Mouse (Mus musculus) C2C12 (cell line): ENCODE measurements around the gene Gatm. TPM values are rescaled to one million over a fixed set of nuclear protein-coding genes. Genes with fewer than 3 reads are reported as not detected.

Experiments used
- H3K27me3 ChIP-seq: one replicate; pipeline ENCODE4 v1.6.1; 2011; ENCODE audit not compliant: control insufficient read depth, insufficient read depth, insufficient read length
- H3K36me3 ChIP-seq: one replicate; pipeline ENCODE4 v1.6.1; 2011; ENCODE audit not compliant: control insufficient read depth, insufficient read depth
- H3K4me3 ChIP-seq: one replicate; pipeline ENCODE4 v1.5.1; 2011; ENCODE audit warnings: mild to moderate bottlenecking, control low read depth; ENCODE audit not compliant: poor library complexity, insufficient read depth, severe bottlenecking
- H3K79me2 ChIP-seq: one replicate; pipeline ENCODE4 v1.6.1; 2011; ENCODE audit not compliant: control insufficient read depth, insufficient read depth
- H3K79me3 ChIP-seq: one replicate; pipeline ENCODE4 v1.6.1; 2011; ENCODE audit warnings: low read depth, control low read depth
- H3ac ChIP-seq: one replicate; pipeline ENCODE3; 2011; ENCODE audit warnings: low read depth; ENCODE audit not compliant: control insufficient read depth, insufficient read length
- CEBPB ChIP-seq: IDR thresholded peaks from one replicate; pipeline ENCODE4 v1.6.1; 2011; ENCODE audit warnings: low read depth, mild to moderate bottlenecking, control low read depth, moderate library complexity
- CTCF ChIP-seq: IDR thresholded peaks from one replicate; pipeline ENCODE4 v1.5.1; 2011; ENCODE audit not compliant: control insufficient read depth, insufficient read depth, insufficient read length
- FOSL1 ChIP-seq: IDR thresholded peaks from one replicate; pipeline ENCODE4 v1.8.0; 2011; ENCODE audit warnings: mild to moderate bottlenecking, low read length; ENCODE audit not compliant: poor library complexity, insufficient read depth, severe bottlenecking
- MAX ChIP-seq: IDR thresholded peaks from one replicate; pipeline ENCODE4 v1.6.1; 2011; ENCODE audit warnings: mild to moderate bottlenecking, control low read depth
- MYOD1 ChIP-seq: IDR thresholded peaks from one replicate; pipeline ENCODE4 v1.6.1; 2011; ENCODE audit warnings: low read depth; ENCODE audit not compliant: control insufficient read depth, insufficient read length
- MYOG ChIP-seq: IDR thresholded peaks from one replicate; pipeline ENCODE4 v1.6.1; 2011; ENCODE audit not compliant: control insufficient read depth, insufficient read length; ENCODE audit errors: extremely low read depth
- USF1 ChIP-seq: IDR thresholded peaks from one replicate; pipeline ENCODE4 v1.6.1; 2011; ENCODE audit warnings: low read depth, mild to moderate bottlenecking, control low read depth, moderate library complexity
- polyA plus RNA-seq: library from polyadenylated mRNA; unstranded; fragments of >200 nt; fragmentation: generic; extraction: Trizol; gene quantifications from one replicate; pipeline ENCODE4 v1.2.1, GENCODE M21; 2012; ENCODE audit warnings: missing spikeins

The Gatm gene
- polyA plus RNA-seq, 1 experiment: 24.7 TPM

DNA sequence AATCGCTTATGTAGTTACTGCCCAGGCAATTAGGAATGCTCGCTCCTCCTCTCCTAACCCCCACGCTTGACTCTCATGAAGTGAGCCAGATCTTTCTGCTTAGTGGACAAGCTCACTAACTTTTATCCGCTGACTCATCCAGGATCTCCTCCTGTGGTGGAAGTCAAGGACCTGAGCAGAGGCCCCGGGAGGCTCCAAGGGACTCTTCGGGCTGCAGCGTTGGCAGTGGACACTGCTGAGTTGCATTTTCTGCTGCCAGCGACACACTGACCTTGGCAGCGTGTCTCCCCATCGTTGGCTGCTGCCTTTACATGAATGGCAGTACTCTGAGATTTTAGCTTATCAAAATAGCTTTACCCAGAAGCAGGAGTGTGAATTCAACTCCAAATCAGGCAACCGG is 35.6 kb downstream of the Gatm start:
- Histone ChIP-seq H3K79me3 (no peaks in the 10 kb centered on the region), H3ac (no peak overlapping the region), H3K27me3 (no peaks in the 10 kb centered on the region), H3K4me3 (no peak overlapping the region), H3K36me3 (no peaks in the 10 kb centered on the region), H3K79me2 (no peaks in the 10 kb centered on the region)
- TF ChIP-seq MYOD1 (no peak), MYOG (no peak), USF1 (no peak), CEBPB (no peak), MAX (no peak), FOSL1 (no peak)

DNA sequence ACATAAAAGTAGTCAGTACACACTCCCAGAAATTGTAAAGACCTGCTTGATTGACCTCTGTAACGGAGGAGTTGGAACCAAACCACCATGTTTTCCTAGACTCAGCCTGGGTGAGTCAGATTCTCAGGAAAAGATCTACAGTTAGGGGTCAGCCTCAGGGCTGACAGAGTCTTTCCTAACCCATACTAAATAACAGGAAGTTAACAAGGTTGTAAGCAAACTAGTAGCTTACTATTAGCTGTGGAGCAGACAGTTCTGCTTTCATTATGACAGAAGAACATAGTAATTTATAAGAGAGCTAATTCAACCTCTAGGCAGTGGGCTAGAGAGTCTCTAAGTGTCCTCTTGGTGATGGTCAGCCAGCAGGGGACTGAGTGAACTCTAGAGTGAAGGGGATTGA is 38.7 kb downstream of the Gatm start:
- Histone ChIP-seq H3K79me2 (no peaks in the 10 kb centered on the region), H3K79me3 (no peaks in the 10 kb centered on the region), H3K4me3 (no peak overlapping the region), H3K36me3 (no peaks in the 10 kb centered on the region), H3ac (no peak overlapping the region), H3K27me3 (no peaks in the 10 kb centered on the region)
- TF ChIP-seq MYOG: no peak
- no peak for TF ChIP-seq CEBPB
- no peak for TF ChIP-seq MYOD1
- no peak for TF ChIP-seq MAX
- no peak for TF ChIP-seq FOSL1
- no peak for TF ChIP-seq CTCF
- no peak for TF ChIP-seq USF1

DNA sequence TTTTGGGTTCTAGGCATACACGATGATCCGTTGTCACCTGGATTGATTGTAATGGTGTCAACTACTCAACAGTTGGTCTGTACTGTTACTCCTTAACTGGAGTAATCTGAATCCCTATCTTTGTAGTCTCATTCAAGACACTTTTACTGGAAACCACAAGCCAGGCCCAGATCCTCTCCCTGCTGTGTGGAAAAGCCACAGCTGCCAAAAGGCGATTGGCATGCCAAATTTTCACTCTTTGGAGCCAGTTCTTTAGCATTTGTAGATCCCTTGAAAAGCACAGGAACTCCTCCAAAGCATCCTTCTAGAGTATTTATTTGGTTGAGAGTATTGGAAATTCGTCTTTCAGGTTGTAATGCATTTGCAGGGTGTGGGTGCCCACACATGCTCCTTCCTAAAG is 39.8 kb downstream of the Gatm start:
- Histone ChIP-seq H3ac (no peak overlapping the region), H3K36me3 (no peaks in the 10 kb centered on the region), H3K79me2 (no peaks in the 10 kb centered on the region), H3K27me3 (no peaks in the 10 kb centered on the region), H3K4me3 (no peak overlapping the region), H3K79me3 (no peaks in the 10 kb centered on the region)
- no peak for TF ChIP-seq CTCF
- TF ChIP-seq MYOG: no peak
- TF ChIP-seq MAX: no peak
- TF ChIP-seq MYOD1: no peak
- TF ChIP-seq USF1: no peak
- no peak for TF ChIP-seq CEBPB
- TF ChIP-seq FOSL1: no peak

DNA sequence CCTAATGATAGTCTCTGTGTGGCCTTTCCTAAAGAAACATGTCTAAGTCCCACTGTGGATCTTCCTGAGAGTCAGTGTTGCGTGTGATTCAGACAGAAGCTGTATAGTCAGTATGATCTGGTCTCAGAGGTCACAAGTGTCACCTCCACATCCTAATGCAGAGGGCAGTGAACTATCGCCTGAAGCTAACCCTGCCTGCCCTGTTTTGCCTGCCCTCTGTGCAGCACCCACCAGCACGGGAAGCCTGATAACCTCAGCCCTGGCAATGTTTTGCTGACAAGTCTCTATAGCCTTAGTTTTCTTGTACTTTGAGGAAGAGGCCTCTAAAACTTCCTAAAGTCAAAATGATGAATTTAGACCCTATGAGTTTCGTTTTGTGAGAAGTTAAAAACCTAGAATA is 40.7 kb downstream of the Gatm start:
- TF ChIP-seq MAX: no peak
- no peak for TF ChIP-seq MYOG
- TF ChIP-seq FOSL1: no peak
- TF ChIP-seq USF1: no peak
- no peak for TF ChIP-seq CEBPB
- TF ChIP-seq MYOD1: no peak
- TF ChIP-seq CTCF: no peak
- Histone ChIP-seq H3K4me3 (no peak overlapping the region), H3K27me3 (no peaks in the 10 kb centered on the region), H3K36me3 (no peaks in the 10 kb centered on the region), H3K79me2 (no peaks in the 10 kb centered on the region), H3K79me3 (no peaks in the 10 kb centered on the region), H3ac (no peak overlapping the region)

DNA sequence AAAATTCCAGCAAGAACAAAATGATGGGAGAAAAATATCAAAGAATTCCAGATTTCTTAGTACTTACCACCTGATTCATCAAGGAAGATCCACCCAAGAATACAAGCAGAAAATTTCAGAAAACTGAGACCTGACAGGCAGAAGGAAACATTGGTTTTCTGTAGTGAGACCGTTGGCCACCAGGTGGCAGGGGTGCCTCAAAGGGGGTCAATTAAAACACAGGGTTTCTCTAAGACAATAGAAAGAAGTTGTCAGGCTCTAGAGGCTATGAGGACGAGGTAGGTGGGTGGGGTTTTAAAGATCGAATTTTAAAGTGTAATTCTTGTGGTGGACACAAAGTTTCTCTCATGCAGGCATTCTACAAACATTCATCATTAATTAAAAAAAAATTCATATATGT is 41.7 kb downstream of the Gatm start:
- Histone ChIP-seq H3ac (no peak overlapping the region), H3K79me3 (no peaks in the 10 kb centered on the region), H3K27me3 (no peaks in the 10 kb centered on the region), H3K79me2 (no peaks in the 10 kb centered on the region), H3K4me3 (no peak overlapping the region), H3K36me3 (no peaks in the 10 kb centered on the region)
- TF ChIP-seq MYOG (no peak), MYOD1 (no peak), MAX (no peak), FOSL1 (no peak), CTCF (no peak), USF1 (no peak), CEBPB (no peak)

DNA sequence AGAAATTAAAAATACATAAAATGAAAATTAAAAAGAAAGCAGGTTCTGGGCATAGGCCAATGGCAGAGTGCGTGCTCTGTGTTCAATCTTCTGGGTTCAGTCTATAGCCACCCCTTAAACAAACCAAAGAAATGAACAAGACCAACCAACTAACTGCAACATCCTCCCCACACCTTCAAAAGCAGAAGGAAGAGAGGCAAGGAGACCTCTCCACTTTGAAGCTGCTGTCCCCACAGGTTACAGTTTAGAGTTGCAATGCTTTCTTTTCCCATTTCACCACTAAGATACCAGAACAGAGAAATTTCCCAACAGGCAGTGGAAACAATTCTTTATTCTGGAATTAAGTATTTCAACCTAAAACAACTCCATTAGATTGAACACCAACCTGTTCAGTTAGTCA is 48.9 kb downstream of the Gatm start:
- Histone ChIP-seq H3K27me3 (no peaks in the 10 kb centered on the region), H3ac (no peak overlapping the region), H3K36me3 (no peaks in the 10 kb centered on the region), H3K79me3 (no peaks in the 10 kb centered on the region), H3K4me3 (no peak overlapping the region), H3K79me2 (no peaks in the 10 kb centered on the region)
- no peak for TF ChIP-seq MAX
- no peak for TF ChIP-seq CTCF
